Mouse (Mus musculus): ENCODE data around the gene Olfr1002.
"Not testable (repeated sequence)": the region's sequence is repeated elsewhere in the genome, so short reads cannot be mapped to it uniquely, and the experiment has no call there.

The Olfr1002 gene

GRCm38 (mm10) chr2:85650604-85651003 lies at the start of gene Olfr1002:
Olfr1002 (minus strand) TSS chr2:85650704.
- DNase-seq, result no peak

- no peak for DNase-seq
Observed at GRCm38 (mm10) chr2:85689131-85689530, 38.6 kb upstream of the Olfr1002 start, which contains the start of gene Olfr1008. Olfr1008 (plus strand) TSS chr2:85689431.

GRCm38 (mm10) chr2:85678667-85679066 lies 28.2 kb upstream of the Olfr1002 start, which contains the start of gene Olfr1006:
Olfr1006 (minus strand) TSS chr2:85678767.
- DNase-seq, result no peak

- DNase-seq, result not testable (repeated sequence)
Observed at GRCm38 (mm10) chr2:85664355-85664754, 13.9 kb upstream of the Olfr1002 start, which contains the start of gene Olfr154. Olfr154 (minus strand) TSS chr2:85664455.

- DNase-seq, result no peak
Observed at GRCm38 (mm10) chr2:85611803-85612202, 38.7 kb downstream of the Olfr1002 start, which contains the start of gene Olfr1000. Olfr1000 (minus strand) TSS chr2:85611903.

Measured in cerebellum, postnatal 10 days (tissue).